Mouse (Mus musculus) ES-E14 (cell line): ENCODE data around the gene Cmpk2. TPM values are rescaled to one million over a fixed set of nuclear protein-coding genes. Genes with fewer than 3 reads are reported as not detected.
A peak's percentile ranks its signal among the peaks of the same experiment; 100 is the strongest.

Experiments used
- DNase-seq: peaks from one replicate; pipeline ENCODE4 v3.0.0-alpha.2; 2013; ENCODE audit warnings: low read depth, low spot score
- H3K27ac ChIP-seq: 2 replicates; pipeline ENCODE4 v1.5.1; 2012; ENCODE audit warnings: low read depth, mild to moderate bottlenecking, low read length, moderate library complexity, mixed read lengths; ENCODE audit not compliant: poor library complexity, insufficient read depth, severe bottlenecking
- H3K36me3 ChIP-seq: 2 replicates; pipeline ENCODE4 v1.6.1; 2012; ENCODE audit warnings: mild to moderate bottlenecking, low read length, moderate library complexity, mixed read lengths; ENCODE audit not compliant: control insufficient read depth, poor library complexity, insufficient read depth, severe bottlenecking
- H3K4me1 ChIP-seq, 2 experiments: fragments of 150-350 bp in 1 of 2; sonication (generic) in 1 of 2; 2 replicates each; pipeline ENCODE4 v1.6.1; 2012; ENCODE audit warnings: low read length in 2 of 2, mild to moderate bottlenecking in 1 of 2, mixed read lengths in 1 of 2; ENCODE audit not compliant: control insufficient read depth in 2 of 2, insufficient read depth in 2 of 2, poor library complexity in 1 of 2
- H3K4me3 ChIP-seq, 2 experiments: fragments of 150-350 bp in 1 of 2; sonication (generic) in 1 of 2; 2 replicates each; pipeline ENCODE4 v1.5.1; 2012; ENCODE audit warnings: low read length in 2 of 2, low read depth in 1 of 2, mild to moderate bottlenecking in 1 of 2, mixed read lengths in 1 of 2; ENCODE audit not compliant: insufficient read depth in 1 of 2, poor library complexity in 1 of 2, severe bottlenecking in 1 of 2
- H3K9ac ChIP-seq: 2 replicates; pipeline ENCODE4 v1.6.1; 2012; ENCODE audit warnings: low read depth, mild to moderate bottlenecking, low read length, mixed read lengths; ENCODE audit not compliant: poor library complexity, insufficient read depth, severe bottlenecking
- H3K9me3 ChIP-seq: fragments of 150-350 bp; sonication (generic); 2 replicates; pipeline ENCODE4 v1.6.1; 2012; ENCODE audit warnings: low read depth, mild to moderate bottlenecking, low read length; ENCODE audit not compliant: control insufficient read depth, insufficient read depth
- CHD2 ChIP-seq: IDR thresholded peaks from 2 replicates; pipeline ENCODE4 v1.6.1; 2014; ENCODE audit warnings: mild to moderate bottlenecking, low read depth, low read length, inconsistent platforms
- HCFC1 ChIP-seq: IDR thresholded peaks from 2 replicates; pipeline ENCODE4 v1.6.1; 2012; ENCODE audit warnings: low read length, inconsistent platforms, borderline replicate concordance; ENCODE audit not compliant: insufficient read depth
- MAFK ChIP-seq: IDR thresholded peaks from 2 replicates; pipeline ENCODE4 v1.6.1; 2014; ENCODE audit warnings: mild to moderate bottlenecking, low read depth, low read length, inconsistent platforms; ENCODE audit not compliant: insufficient read depth
- ZC3H11A ChIP-seq: IDR thresholded peaks from 2 replicates; pipeline ENCODE4 v1.6.1; 2012; ENCODE audit warnings: low read depth, mild to moderate bottlenecking, inconsistent platforms, low read length, borderline replicate concordance
- ZNF384 ChIP-seq: IDR thresholded peaks from 2 replicates; pipeline ENCODE4 v1.6.1; 2012; ENCODE audit warnings: low read depth, low read length, inconsistent platforms
- in situ Hi-C, 2 experiments: fragments of 600-800 bp; cut with MboI; formaldehyde crosslinking; loops; one replicate each; pipeline ENCODE4 v1.15.1; 2025; ENCODE audit warnings: low sequenced_read_pairs in 2 of 2, inconsistent platforms in 1 of 2; ENCODE audit not compliant: unreplicated experiment in 2 of 2
- total RNA-seq: library from RNA; depleted of rRNA; stranded (reverse); fragments of 300-350 nt; gene quantifications from 2 replicates; pipeline ENCODE4 v1.2.3, GENCODE M21; 2012

Cmpk2 gene
- total RNA-seq, 1 experiment, result 0.27 TPM

GRCm38 (mm10) chr12:26487874-26488616, 19.0 kb downstream of the Cmpk2 start:
- DNase-seq, result peak; percentile 35
- Histone ChIP-seq H3K9ac (no peak overlapping the region), H3K4me3 (no peak overlapping the region), H3K27ac (no peak overlapping the region), H3K36me3 (no peaks in the 10 kb centered on the region), H3K9me3 (no peaks in the 10 kb centered on the region), H3K4me1 (no peaks in the 10 kb centered on the region)
- in situ Hi-C loops, result no loop called here
- peak; percentile 18; the same call in 1 of the 2 replicates for TF ChIP-seq ZC3H11A
- no peak for TF ChIP-seq HCFC1
- no peak for TF ChIP-seq CHD2
- TF ChIP-seq ZNF384, result no peak

DNA sequence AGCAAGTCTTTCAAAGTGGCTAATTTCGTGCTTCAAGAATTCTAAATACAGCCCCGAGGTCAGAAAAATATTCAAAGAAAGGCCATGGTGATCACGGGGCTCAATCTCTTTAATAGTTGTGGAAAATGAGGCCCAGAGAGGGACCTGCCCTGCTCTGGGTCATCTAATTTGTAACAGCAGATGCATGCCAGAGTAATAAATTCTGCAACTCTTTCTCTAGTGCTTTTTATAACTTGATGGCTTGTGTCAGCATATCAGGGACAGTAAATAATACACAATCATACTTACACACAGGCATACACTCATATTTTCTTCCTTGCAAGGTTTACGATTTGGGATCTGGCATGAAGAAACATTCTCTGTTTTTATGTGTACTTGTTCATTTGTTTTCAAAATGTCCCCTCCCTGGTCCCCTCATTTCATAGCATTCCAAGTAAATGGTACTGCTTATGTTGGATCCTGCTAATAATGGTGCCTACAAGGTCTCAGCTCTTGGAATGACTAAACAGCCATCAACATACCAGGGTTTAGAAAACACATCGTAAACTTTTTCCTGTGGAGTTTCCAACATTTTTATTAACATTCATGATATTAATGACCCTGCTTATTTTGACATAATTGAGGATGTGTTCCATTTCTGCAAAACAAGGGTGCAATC, 19.7 kb downstream of the Cmpk2 start:
- no peak for DNase-seq
- H3K36me3 ChIP-seq, result no peaks in the 10 kb centered on the region
- no peak overlapping the region for H3K9ac ChIP-seq
- in situ Hi-C loops, result no loop called here
- no peaks in the 10 kb centered on the region for H3K4me1 ChIP-seq
- H3K27ac ChIP-seq, result no peak overlapping the region
- no peaks in the 10 kb centered on the region for H3K9me3 ChIP-seq
- TF ChIP-seq HCFC1 (no peak), MAFK (no peak), ZNF384 (no peak), CHD2 (no peak), ZC3H11A (no peak)
- no peak overlapping the region for H3K4me3 ChIP-seq

- H3K9ac ChIP-seq, result no peak overlapping the region
- TF ChIP-seq CHD2, result no peak
- TF ChIP-seq ZNF384, result no peak
- no peak for TF ChIP-seq MAFK
- TF ChIP-seq HCFC1, result no peak
- TF ChIP-seq ZC3H11A, result no peak
- in situ Hi-C loops, result no loop called here
- no peaks in the 10 kb centered on the region for H3K9me3 ChIP-seq
- peak; percentile 20 for DNase-seq
- H3K4me3 ChIP-seq, result no peak overlapping the region
- H3K36me3 ChIP-seq, result no peaks in the 10 kb centered on the region
- H3K4me1 ChIP-seq, result no peaks in the 10 kb centered on the region
- no peak overlapping the region for H3K27ac ChIP-seq
Observed at GRCm38 (mm10) chr12:26489942-26490341, 20.9 kb downstream of the Cmpk2 start.

DNA sequence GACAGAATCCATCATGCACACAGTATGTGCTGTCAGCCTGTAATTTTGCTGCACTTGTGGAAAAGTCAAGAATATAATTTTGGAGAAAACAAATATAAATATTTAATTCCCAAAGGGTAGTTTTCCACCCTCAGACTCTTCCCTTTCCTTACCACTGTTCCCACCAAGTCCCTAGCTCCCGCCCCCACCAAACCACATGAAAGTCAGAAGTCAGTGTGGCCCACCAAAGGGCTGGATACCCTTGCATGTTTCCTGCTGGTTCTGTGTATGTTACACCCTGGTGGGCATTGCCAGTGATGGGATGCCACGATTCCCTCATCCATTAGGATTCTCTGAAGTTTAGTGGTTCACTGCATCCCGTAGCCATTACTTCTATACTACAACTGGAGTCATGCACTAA, 32.0 kb downstream of the Cmpk2 start:
- H3K27ac ChIP-seq, result no peak overlapping the region
- no peak for DNase-seq
- in situ Hi-C loops, result no loop called here
- H3K9me3 ChIP-seq, result no peaks in the 10 kb centered on the region
- no peak overlapping the region for H3K9ac ChIP-seq
- no peaks in the 10 kb centered on the region for H3K36me3 ChIP-seq
- no peaks in the 10 kb centered on the region for H3K4me1 ChIP-seq
- H3K4me3 ChIP-seq, result no peak overlapping the region
- TF ChIP-seq CHD2 (no peak), ZNF384 (no peak), MAFK (no peak), ZC3H11A (no peak), HCFC1 (no peak)
